Mouse (Mus musculus): ENCODE results near the gene Cdh3. TPM values are rescaled to one million over a fixed set of nuclear protein-coding genes. Genes with fewer than 3 reads are reported as not detected.
"Not testable (repeated sequence)": the region's sequence is repeated elsewhere in the genome, so short reads cannot be mapped to it uniquely, and the experiment has no call there.

The Cdh3 gene
- polyA plus RNA-seq, 1 experiment, result not detected

DNA sequence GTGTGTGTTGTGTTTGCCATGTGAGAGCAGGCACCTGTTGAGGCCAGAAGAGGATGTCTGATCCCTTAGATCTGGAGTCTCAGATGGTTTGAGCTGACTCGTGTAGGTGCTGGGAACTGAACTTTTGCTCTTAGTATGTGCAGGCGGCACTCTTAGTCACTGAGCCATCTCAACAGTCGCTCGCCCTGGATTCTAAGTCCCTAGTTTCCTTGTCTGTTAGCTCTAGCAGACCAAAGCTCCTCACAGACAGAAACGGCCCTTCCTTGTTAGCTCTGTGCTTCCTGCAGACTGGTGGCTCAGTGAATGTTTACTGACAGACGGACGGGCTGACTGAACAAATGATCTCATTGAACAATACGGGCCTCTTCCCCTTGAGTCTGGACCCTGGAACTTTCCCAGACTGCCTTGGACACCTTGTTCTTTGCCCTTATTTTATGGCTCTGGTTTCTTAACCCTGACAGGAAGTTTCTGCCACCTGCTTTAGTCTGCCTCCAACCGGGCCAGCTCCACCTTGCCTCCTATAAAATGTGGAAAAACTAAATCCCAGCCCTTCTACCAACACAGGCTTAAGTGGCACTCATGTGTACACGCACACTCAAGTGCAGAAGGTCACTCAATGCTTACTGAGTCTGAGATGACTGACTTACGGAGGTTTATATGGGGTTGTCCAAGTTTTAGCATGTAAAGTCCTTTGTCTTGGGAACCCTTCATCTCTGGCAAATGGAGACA is 74.4 kb downstream of the Cdh3 start:
- H3K4me1 ChIP-seq (ENCODE audit: control insufficient read depth, insufficient read depth, low read length), result no peaks in the 10 kb centered on the region
- H3K4me3 ChIP-seq (replicated peaks; ENCODE audit: control insufficient read depth, low read depth, low read length), result no peak overlapping the region
- WGBS, result 67% methylated on average over 11 of the region's 11 CpGs
- TF ChIP-seq POLR2A (IDR thresholded peaks at IDR 0.05; ENCODE audit: borderline replicate concordance, control insufficient read depth, low read depth, low read length), result no peak
- no peak for TF ChIP-seq CTCF (IDR thresholded peaks at IDR 0.05; ENCODE audit: control insufficient read depth, insufficient read depth, low read length)
- H3K27ac ChIP-seq (ENCODE audit: control insufficient read depth, insufficient read depth, low read depth, low read length, poor library complexity), result no peak overlapping the region

DNA sequence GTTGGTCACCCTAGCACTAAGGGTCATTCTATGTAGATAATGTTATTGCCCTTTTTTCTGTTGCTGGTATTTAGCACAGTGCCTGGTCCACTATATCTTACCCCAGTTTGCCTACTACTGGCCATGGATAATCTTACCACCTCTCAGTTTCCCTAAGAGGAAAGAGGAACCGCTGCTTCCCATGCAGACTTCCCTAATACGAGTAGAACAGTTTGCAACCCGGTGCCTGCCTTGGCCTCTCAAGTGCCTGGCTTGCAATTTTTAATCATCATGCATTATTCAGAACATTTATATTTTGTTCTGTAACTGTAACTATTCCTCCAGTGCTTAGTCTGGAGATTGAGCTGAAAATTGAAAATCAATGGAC is 75.0 kb downstream of the Cdh3 start:
- no peak for TF ChIP-seq CTCF (IDR thresholded peaks at IDR 0.05; ENCODE audit: control insufficient read depth, insufficient read depth, low read length)
- TF ChIP-seq POLR2A (IDR thresholded peaks at IDR 0.05; ENCODE audit: borderline replicate concordance, control insufficient read depth, low read depth, low read length), result no peak
- Histone ChIP-seq H3K4me3 (replicated peaks; ENCODE audit: control insufficient read depth, low read depth, low read length) (no peak overlapping the region), H3K4me1 (ENCODE audit: control insufficient read depth, insufficient read depth, low read length) (no peaks in the 10 kb centered on the region), H3K27ac (ENCODE audit: control insufficient read depth, insufficient read depth, low read depth, low read length, poor library complexity) (no peak overlapping the region)
- 18% methylated on average over 3 of the region's 3 CpGs for WGBS

DNA sequence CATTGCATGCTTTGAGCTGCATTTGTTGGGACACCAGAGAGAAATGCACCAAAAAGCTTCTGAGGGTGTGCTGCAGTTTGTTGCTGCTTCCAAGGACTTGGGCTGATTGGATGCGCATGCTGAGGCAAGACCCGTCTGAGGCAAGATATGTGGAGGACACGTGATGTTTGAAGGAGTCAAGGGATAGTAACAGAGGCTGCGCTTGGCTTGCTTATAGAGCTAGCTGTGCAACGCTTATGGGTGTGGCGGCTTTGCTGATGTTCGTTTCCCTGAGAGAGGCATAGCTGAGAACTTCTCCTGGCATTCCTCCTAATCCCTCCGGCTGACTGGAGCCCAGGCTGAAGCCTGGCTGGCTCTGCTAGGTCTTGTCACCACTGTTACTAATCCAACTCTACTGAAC is 76.2 kb downstream of the Cdh3 start:
- no peaks in the 10 kb centered on the region for H3K4me1 ChIP-seq (ENCODE audit: control insufficient read depth, insufficient read depth, low read length)
- H3K27ac ChIP-seq (ENCODE audit: control insufficient read depth, insufficient read depth, low read depth, low read length, poor library complexity), result no peak overlapping the region
- WGBS, result 78% methylated on average over 8 of the region's 8 CpGs
- H3K4me3 ChIP-seq (replicated peaks; ENCODE audit: control insufficient read depth, low read depth, low read length), result no peak overlapping the region
- TF ChIP-seq CTCF (IDR thresholded peaks at IDR 0.05; ENCODE audit: control insufficient read depth, insufficient read depth, low read length) (no peak), POLR2A (IDR thresholded peaks at IDR 0.05; ENCODE audit: borderline replicate concordance, control insufficient read depth, low read depth, low read length) (no peak)

DNA sequence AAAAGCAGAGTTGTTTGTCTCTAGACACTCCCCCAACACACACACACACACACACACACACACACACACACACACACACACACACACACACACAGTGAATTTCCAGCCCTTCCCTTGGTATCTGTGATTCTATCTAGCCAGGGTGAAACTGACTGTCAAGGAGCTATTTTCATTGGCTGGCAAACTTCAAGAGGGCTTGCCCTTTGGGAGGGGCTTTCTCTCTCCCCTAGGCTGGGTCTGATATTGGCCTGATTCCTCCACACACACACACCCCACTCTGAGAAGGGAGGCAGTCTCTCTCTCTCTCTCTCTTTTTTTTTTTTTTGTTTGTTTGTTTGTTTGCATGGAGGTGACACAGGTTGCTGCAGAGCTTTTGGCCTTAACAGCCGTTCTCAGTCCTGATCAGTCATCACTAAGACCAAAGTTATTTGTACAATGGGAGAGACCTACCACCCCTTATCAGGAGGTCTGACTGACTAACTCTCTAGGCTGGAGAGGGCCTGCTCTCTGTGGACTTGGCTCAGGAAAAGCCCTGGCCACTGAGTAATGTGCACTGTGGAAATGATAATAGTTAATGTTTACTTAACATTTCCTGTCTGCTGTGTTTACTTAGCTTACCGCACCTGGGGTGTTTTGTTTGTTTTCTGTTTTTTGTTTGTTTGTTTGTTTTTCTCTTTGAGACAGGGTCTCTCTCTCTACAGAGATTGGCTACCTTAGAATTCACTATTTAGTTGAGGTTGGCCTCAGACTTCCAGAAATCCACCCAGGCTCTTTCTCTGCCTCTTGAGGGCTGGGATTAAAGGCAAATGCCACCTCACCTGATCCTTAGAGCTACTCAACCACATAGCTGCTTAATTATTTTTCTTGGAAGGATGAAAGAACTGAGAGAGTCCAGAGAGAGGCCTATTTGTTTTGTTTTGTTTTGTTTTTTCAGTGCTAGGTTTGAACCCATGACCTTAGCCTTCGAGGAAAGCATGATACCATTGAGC is 78.0 kb downstream of the Cdh3 start:
- Histone ChIP-seq H3K27ac (ENCODE audit: control insufficient read depth, insufficient read depth, low read depth, low read length, poor library complexity) (no peak overlapping the region), H3K4me3 (replicated peaks; ENCODE audit: control insufficient read depth, low read depth, low read length) (no peak overlapping the region), H3K4me1 (ENCODE audit: control insufficient read depth, insufficient read depth, low read length) (no peaks in the 10 kb centered on the region)
- TF ChIP-seq CTCF (IDR thresholded peaks at IDR 0.05; ENCODE audit: control insufficient read depth, insufficient read depth, low read length) (no peak), POLR2A (IDR thresholded peaks at IDR 0.05; ENCODE audit: borderline replicate concordance, control insufficient read depth, low read depth, low read length) (no peak)
- 74% methylated on average over 3 of the region's 3 CpGs for WGBS

DNA sequence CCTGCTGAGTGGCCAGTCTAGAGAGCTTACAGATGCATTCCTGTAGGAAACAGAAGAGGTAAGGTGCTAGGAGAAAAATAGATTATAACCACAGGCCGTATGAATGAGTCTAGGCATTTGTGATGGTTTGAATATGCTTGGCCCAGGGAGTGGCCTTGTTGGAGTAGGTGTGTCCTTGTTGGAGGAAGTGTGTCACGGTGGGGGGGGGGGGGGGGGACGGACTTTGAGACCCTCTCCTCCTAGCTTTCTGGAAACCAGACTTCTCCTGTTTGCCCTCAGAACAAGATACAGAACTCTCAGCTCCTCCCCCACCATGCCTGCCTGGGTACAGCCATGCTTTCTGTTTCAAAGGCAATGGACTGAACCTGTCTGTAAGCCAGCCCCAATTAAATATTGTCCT is 81.8 kb downstream of the Cdh3 start:
- 21% methylated on average over 3 of the region's 3 CpGs for WGBS
- Histone ChIP-seq H3K4me1 (ENCODE audit: control insufficient read depth, insufficient read depth, low read length) (no peaks in the 10 kb centered on the region), H3K27ac (ENCODE audit: control insufficient read depth, insufficient read depth, low read depth, low read length, poor library complexity) (no peak overlapping the region), H3K4me3 (replicated peaks; ENCODE audit: control insufficient read depth, low read depth, low read length) (no peak overlapping the region)
- TF ChIP-seq CTCF (IDR thresholded peaks at IDR 0.05; ENCODE audit: control insufficient read depth, insufficient read depth, low read length) (no peak), POLR2A (IDR thresholded peaks at IDR 0.05; ENCODE audit: borderline replicate concordance, control insufficient read depth, low read depth, low read length) (no peak)

DNA sequence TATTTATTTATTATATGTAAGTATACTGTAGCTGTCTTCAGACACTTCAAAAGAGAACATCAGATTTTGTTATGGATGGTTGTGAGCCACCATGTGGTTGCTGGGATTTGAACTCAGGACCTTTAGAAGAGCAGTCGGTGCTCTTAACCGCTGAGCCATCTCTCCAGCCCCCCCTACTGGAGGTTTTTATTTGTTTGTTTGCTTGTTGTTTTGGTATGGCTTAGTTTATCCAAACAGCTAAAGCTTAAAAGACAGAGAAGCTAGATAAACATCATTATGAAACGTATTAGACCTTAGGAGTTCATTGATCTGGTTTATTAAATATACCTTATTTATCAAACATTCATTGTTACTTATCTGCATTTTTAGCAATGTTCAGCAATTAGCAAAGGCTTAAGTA is 84.9 kb downstream of the Cdh3 start:
- not testable (repeated sequence) for H3K4me3 ChIP-seq (replicated peaks; ENCODE audit: control insufficient read depth, low read depth, low read length); H3K27ac ChIP-seq (ENCODE audit: control insufficient read depth, insufficient read depth, low read depth, low read length, poor library complexity); H3K4me1 ChIP-seq (ENCODE audit: control insufficient read depth, insufficient read depth, low read length)
- 87% methylated on average over 3 of the region's 3 CpGs for WGBS

DNA sequence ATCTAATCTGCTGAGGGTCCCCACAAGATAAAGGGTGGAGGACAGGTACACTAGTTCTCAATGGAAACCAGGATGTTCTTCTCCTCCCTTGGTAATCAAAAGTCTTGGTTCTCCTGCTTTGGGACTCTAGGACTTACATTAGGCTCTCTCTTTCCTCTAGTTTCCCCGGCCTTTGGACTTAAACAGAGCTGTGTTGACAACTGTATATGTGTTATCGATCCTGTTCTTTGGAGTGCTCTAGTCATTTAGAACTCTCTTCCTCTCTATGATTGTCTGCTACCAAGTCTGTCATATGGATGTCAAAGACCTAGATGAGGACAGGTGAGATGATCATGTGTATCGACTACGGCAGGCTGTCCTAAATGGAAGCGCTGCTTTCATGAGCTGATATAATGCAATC is 86.4 kb downstream of the Cdh3 start:
- WGBS, result 89% methylated on average over 5 of the region's 5 CpGs
- H3K4me3 ChIP-seq (replicated peaks; ENCODE audit: control insufficient read depth, low read depth, low read length), result no peak overlapping the region
- H3K27ac ChIP-seq (ENCODE audit: control insufficient read depth, insufficient read depth, low read depth, low read length, poor library complexity), result no peak overlapping the region
- TF ChIP-seq CTCF (IDR thresholded peaks at IDR 0.05; ENCODE audit: control insufficient read depth, insufficient read depth, low read length), result no peak
- H3K4me1 ChIP-seq (ENCODE audit: control insufficient read depth, insufficient read depth, low read length), result no peaks in the 10 kb centered on the region; the same call in 1 of the 2 replicates

DNA sequence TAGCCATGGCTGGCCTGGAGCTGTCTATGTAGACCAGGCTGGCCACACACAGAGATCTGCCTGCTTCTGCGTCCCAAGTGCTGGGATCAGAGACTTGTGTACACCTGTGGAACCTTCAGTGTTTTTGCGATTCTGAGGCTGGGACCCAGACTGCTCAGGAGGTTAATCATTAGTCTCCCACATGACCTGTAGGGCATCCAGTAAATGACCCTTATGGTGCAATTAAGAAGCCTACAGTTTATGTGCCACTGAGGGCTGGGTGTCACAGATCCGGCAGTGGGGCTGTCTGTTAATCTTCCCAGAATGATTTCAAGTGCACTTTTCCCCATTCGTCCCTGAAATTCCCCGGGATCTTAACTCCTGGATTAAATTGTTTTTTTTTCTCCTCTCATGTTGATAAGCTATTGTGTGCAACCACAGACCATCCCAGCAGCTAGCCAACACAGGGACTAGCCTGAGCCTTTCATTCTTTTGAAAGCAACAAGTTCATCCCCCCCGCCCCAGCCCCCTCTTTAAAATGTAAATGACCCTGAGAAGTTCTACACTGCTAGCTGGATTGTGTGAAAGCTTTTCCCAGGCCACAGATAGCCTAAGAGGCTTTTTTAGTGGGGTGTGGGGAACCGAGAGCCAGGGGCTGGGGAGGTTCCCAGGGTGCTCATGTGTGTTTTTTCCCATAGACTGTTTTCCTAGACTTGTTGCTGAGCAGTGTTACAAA is 88.7 kb downstream of the Cdh3 start:
- H3K4me3 ChIP-seq (replicated peaks; ENCODE audit: control insufficient read depth, low read depth, low read length), result no peak overlapping the region
- WGBS, result 74% methylated on average over 7 of the region's 7 CpGs
- H3K27ac ChIP-seq (ENCODE audit: control insufficient read depth, insufficient read depth, low read depth, low read length, poor library complexity), result no peak overlapping the region
- no peak for TF ChIP-seq CTCF (IDR thresholded peaks at IDR 0.05; ENCODE audit: control insufficient read depth, insufficient read depth, low read length)
- no peaks in the 10 kb centered on the region; the same call in 1 of the 2 replicates for H3K4me1 ChIP-seq (ENCODE audit: control insufficient read depth, insufficient read depth, low read length)

All from bone marrow, adult 2 months (tissue).